Mouse (Mus musculus) spleen, adult 2 months (tissue): ENCODE results near the gene A530032D15Rik.
"Not testable (repeated sequence)": the region's sequence is repeated elsewhere in the genome, so short reads cannot be mapped to it uniquely, and the experiment has no call there.

Experiments used
- CTCF ChIP-seq: fragments of 200-500 bp; IDR thresholded peaks from 2 replicates; pipeline ENCODE4 v1.5.1; 2011; ENCODE audit warnings: mild to moderate bottlenecking, inconsistent platforms; ENCODE audit not compliant: insufficient read depth, insufficient read length, insufficient replicate concordance; ENCODE audit errors: extremely low read depth
- POLR2A ChIP-seq: fragments of 200-500 bp; IDR thresholded peaks from 2 replicates; pipeline ENCODE4 v1.6.1; 2011; ENCODE audit warnings: low read depth, low read length, inconsistent platforms

DNA sequence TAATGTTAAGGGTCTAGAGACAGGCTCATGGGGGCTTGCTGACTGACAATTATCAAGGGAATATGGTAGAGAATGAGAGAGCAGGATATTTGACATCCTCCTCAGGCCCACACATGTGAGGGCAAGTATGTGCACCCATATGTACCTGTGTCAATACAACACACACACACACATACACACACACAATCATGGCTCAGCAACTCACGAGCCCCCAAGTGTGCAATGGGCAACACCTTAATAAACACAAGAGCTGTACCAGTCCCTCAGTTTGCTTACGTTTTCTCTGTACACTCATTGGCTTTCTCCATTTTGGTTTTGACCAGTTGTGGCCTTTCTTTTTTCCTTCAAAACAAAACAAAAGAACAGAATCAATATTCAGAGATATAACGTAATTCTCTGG is 24.9 kb downstream of the A530032D15Rik start:
- not testable (repeated sequence) for TF ChIP-seq CTCF, POLR2A
